ENCODE assay signal across 12 mouse cellular contexts in genomic region chr13:81801121-81801520, GRCm38 (mm10). TPM values are rescaled to one million over a fixed set of nuclear protein-coding genes. Genes with fewer than 3 reads are reported as not detected.
DNase-seq lines count a peak whose midpoint lies in the region; ATAC-seq and TF ChIP-seq lines count a peak whose summit lies in the region.
"Had no signal": no experiment of that assay in that cellular context is flagged by ENCODE, and none has a peak within 500 bp of the region (broad histone marks: within the 10 kb centered on the region; RNA-seq: fewer than 3 reads in every experiment).

No protein-coding gene starts in this region.

- H3K9me3 ChIP-seq in intestine, postnatal 0 days (ENCODE audit: control insufficient read depth), result no peaks in the 10 kb centered on the region
- H3K9me3 ChIP-seq in intestine, embryonic 15.5 days, result no peaks in the 10 kb centered on the region
- H3K9me3 ChIP-seq in E14TG2a.4 (ENCODE audit: low read length), result no peaks in the 10 kb centered on the region
- H3K9me3 ChIP-seq in embryonic facial prominence, embryonic 14.5 days (ENCODE audit: control insufficient read depth, low read length), result no peaks in the 10 kb centered on the region
- H3K9me3 ChIP-seq: neural tube, embryonic 15.5 days had no signal

- peaks cover 3% of the 10 kb centered on the region; the same call in 1 of the 2 replicates for H3K36me3 ChIP-seq in intestine, postnatal 0 days (ENCODE audit: control insufficient read depth, insufficient read depth)
- H3K36me3 ChIP-seq in intestine, embryonic 15.5 days, result 0 out of 2 replicates have a peak, but pooled peaks cover 2% of the 10 kb centered on the region
- H3K36me3 ChIP-seq in E14TG2a.4 (ENCODE audit: insufficient read depth, low read length), result no peaks in the 10 kb centered on the region; the same call in 1 of the 2 replicates
- H3K36me3 ChIP-seq in embryonic facial prominence, embryonic 14.5 days (ENCODE audit: control insufficient read depth, insufficient read depth, low read length), result 0 out of 2 replicates have a peak, but pooled peaks cover 3% of the 10 kb centered on the region
- H3K36me3 ChIP-seq: neural tube, embryonic 15.5 days had no signal

- no peak overlapping the region for H3K4me3 ChIP-seq in intestine, postnatal 0 days (ENCODE audit: low read depth, low read length)
- no peak overlapping the region for H3K4me3 ChIP-seq in intestine, embryonic 15.5 days (replicated peaks)
- H3K4me3 ChIP-seq in E14TG2a.4 (replicated peaks; ENCODE audit: low read length), result no peak overlapping the region
- no peak overlapping the region for H3K4me3 ChIP-seq in embryonic facial prominence, embryonic 14.5 days (ENCODE audit: low read depth, low read length)
- H3K4me3 ChIP-seq: neural tube, embryonic 15.5 days had no signal

- 24% methylated on average over 3 of the region's 3 CpGs for WGBS in intestine, postnatal 0 days
- 35% methylated on average over 3 of the region's 3 CpGs for WGBS in intestine, embryonic 15.5 days
- 33% methylated on average over 3 of the region's 3 CpGs for WGBS in embryonic facial prominence, embryonic 14.5 days

- no peak overlapping the region for H3K9ac ChIP-seq in intestine, postnatal 0 days (ENCODE audit: low read depth, low read length)
- H3K9ac ChIP-seq in intestine, embryonic 15.5 days, result no peak overlapping the region
- H3K9ac ChIP-seq in embryonic facial prominence, embryonic 14.5 days (ENCODE audit: low read depth, low read length), result no peak overlapping the region
- H3K9ac ChIP-seq: neural tube, embryonic 15.5 days had no signal

- no peak for ATAC-seq in intestine, postnatal 0 days
- ATAC-seq in intestine, embryonic 15.5 days, result no peak
- no peak for ATAC-seq in embryonic facial prominence, embryonic 14.5 days (ENCODE audit: low read depth)

- H3K4me2 ChIP-seq in intestine, postnatal 0 days (replicated peaks; ENCODE audit: low read depth), result no peak overlapping the region
- no peak overlapping the region for H3K4me2 ChIP-seq in intestine, embryonic 15.5 days (replicated peaks)
- no peak overlapping the region for H3K4me2 ChIP-seq in embryonic facial prominence, embryonic 14.5 days (ENCODE audit: low read depth, low read length)
- H3K4me2 ChIP-seq: neural tube, embryonic 15.5 days had no signal

- H3K4me1 ChIP-seq in intestine, postnatal 0 days (replicated peaks; ENCODE audit: control insufficient read depth, insufficient read depth, low read length), result no peaks in the 10 kb centered on the region
- no peaks in the 10 kb centered on the region for H3K4me1 ChIP-seq in intestine, embryonic 15.5 days (replicated peaks)
- H3K4me1 ChIP-seq in E14TG2a.4 (replicated peaks; ENCODE audit: low read depth, low read length), result no peaks in the 10 kb centered on the region; the same call in 1 of the 2 replicates
- H3K4me1 ChIP-seq in embryonic facial prominence, embryonic 14.5 days (ENCODE audit: control insufficient read depth, insufficient read depth, low read length), result no peaks in the 10 kb centered on the region
- H3K4me1 ChIP-seq: neural tube, embryonic 15.5 days had no signal

- no peaks in the 10 kb centered on the region for H3K27me3 ChIP-seq in intestine, postnatal 0 days (replicated peaks; ENCODE audit: control insufficient read depth, insufficient read depth, low read length)
- H3K27me3 ChIP-seq in intestine, embryonic 15.5 days (replicated peaks), result no peaks in the 10 kb centered on the region
- H3K27me3 ChIP-seq in E14TG2a.4 (ENCODE audit: insufficient read depth, low read length), result no peaks in the 10 kb centered on the region
- no peaks in the 10 kb centered on the region for H3K27me3 ChIP-seq in embryonic facial prominence, embryonic 14.5 days (replicated peaks; ENCODE audit: control insufficient read depth, insufficient read depth, low read length)
- H3K27me3 ChIP-seq: neural tube, embryonic 15.5 days had no signal

- DNase-seq in A20 (ENCODE audit: low read depth, low spot score), result peak; percentile 47
- DNase-seq in embryonic facial prominence, embryonic 14.5 days (ENCODE audit: low spot score), result peak; percentile 22
- no peak for DNase-seq in adrenal gland, postnatal 36 days
- no peak for DNase-seq in testis, postnatal 10 days (ENCODE audit: low spot score)
- no peak for DNase-seq in cerebellum, postnatal 14 days
- DNase-seq: adrenal gland, adult 2 months; layer of hippocampus, adult 9-11 months; lung, postnatal 10 days had no signal

- TF ChIP-seq CTCF in intestine, postnatal 0 days (IDR thresholded peaks at IDR 0.05; ENCODE audit: low read depth), result peak; percentile 50
- peak; percentile 21 for TF ChIP-seq CTCF in E14TG2a.4 (conservative IDR thresholded peaks at IDR 0.05; ENCODE audit: low read length)

- H3K27ac ChIP-seq in intestine, postnatal 0 days (ENCODE audit: low read depth, low read length), result no peak overlapping the region
- H3K27ac ChIP-seq in intestine, embryonic 15.5 days, result no peak overlapping the region
- no peak overlapping the region for H3K27ac ChIP-seq in embryonic facial prominence, embryonic 14.5 days (replicated peaks; ENCODE audit: low read depth, low read length)
- H3K27ac ChIP-seq: neural tube, embryonic 15.5 days had no signal

RNA-seq across cellular contexts. Expression of gene Cetn3, which starts 18.2 kb away (rescaled TPM):
- 130 and 136 TPM in 2 replicates for polyA plus RNA-seq in intestine, postnatal 0 days (2015; fragmentation: Nextera tagmentation; extraction: Ambion mirVana)
- 175 and 207 TPM in 2 replicates for polyA plus RNA-seq in intestine, embryonic 15.5 days (2015; fragmentation: Nextera tagmentation; extraction: Ambion mirVana)
- polyA plus RNA-seq in embryonic facial prominence, embryonic 14.5 days (2014; fragmentation: Nextera tagmentation; extraction: Ambion mirVana), result 242 and 243 TPM in 2 replicates
- 100 to 1,000 TPM; 111 to 152 TPM for total RNA-seq in adrenal gland, postnatal 36 days (2021)

Comparison
In these comparisons a context has a peak if more than half of its experiments do, and no peak if none do; other contexts are left out.
1. DNase-seq: peak in A20 (single experiment) and embryonic facial prominence, embryonic 14.5 days (single experiment); none in adrenal gland, postnatal 36 days (0 of 2), testis, postnatal 10 days (single experiment) and cerebellum, postnatal 14 days (0 of 2).